Mouse (Mus musculus): ENCODE data around the gene Ankrd66. TPM values are rescaled to one million over a fixed set of nuclear protein-coding genes. Genes with fewer than 3 reads are reported as not detected.
"Not testable (repeated sequence)": the region's sequence is repeated elsewhere in the genome, so short reads cannot be mapped to it uniquely, and the experiment has no call there.

The Ankrd66 gene
- polyA plus RNA-seq, 1 experiment from 2014 or later = 0.20 TPM

- Histone ChIP-seq H3K9me3 (no peaks in the 10 kb centered on the region), H3K27ac (no peak overlapping the region), H3K36me3 (no peaks in the 10 kb centered on the region), H3K27me3 (ENCODE audit: insufficient read depth, poor library complexity, severe bottlenecking) (no peaks in the 10 kb centered on the region), H3K4me1 (peaks cover 6% of the 10 kb centered on the region), H3K4me3 (no peak overlapping the region)
- 80% methylated on average over 7 of the region's 7 CpGs for WGBS
- no peak for DNase-seq (ENCODE audit: low spot score)
Observed at GRCm38 (mm10) chr17:43563192-43563987, 20.0 kb upstream of the Ankrd66 start.

- no peaks in the 10 kb centered on the region for H3K36me3 ChIP-seq
- H3K9me3 ChIP-seq = no peaks in the 10 kb centered on the region
- no peak for DNase-seq (ENCODE audit: low spot score)
- no peak overlapping the region for H3K27ac ChIP-seq
- 79% methylated on average over 3 of the region's 3 CpGs for WGBS
- peaks cover 15% of the 10 kb centered on the region; the same call in 1 of the 2 replicates for H3K4me1 ChIP-seq
- H3K27me3 ChIP-seq (ENCODE audit: insufficient read depth, poor library complexity, severe bottlenecking) = no peaks in the 10 kb centered on the region
- no peak overlapping the region for H3K4me3 ChIP-seq
Observed at GRCm38 (mm10) chr17:43558678-43559077, 15.2 kb upstream of the Ankrd66 start.

GRCm38 (mm10) chr17:43557541-43558090 lies 14.2 kb upstream of the Ankrd66 start:
- no peak for DNase-seq (ENCODE audit: low spot score)
- Histone ChIP-seq H3K36me3 (no peaks in the 10 kb centered on the region), H3K27ac (no peak overlapping the region), H3K9me3 (no peaks in the 10 kb centered on the region), H3K27me3 (ENCODE audit: insufficient read depth, poor library complexity, severe bottlenecking) (no peaks in the 10 kb centered on the region), H3K4me1 (peaks cover 15% of the 10 kb centered on the region; the same call in 1 of the 2 replicates), H3K4me3 (no peak overlapping the region)
- WGBS = 59% methylated on average over 6 of the region's 6 CpGs

GRCm38 (mm10) chr17:43557104-43557503 lies 13.7 kb upstream of the Ankrd66 start:
- H3K36me3 ChIP-seq = no peaks in the 10 kb centered on the region
- DNase-seq (ENCODE audit: low spot score) = no peak
- WGBS = 80% methylated on average over 4 of the region's 4 CpGs
- no peak overlapping the region for H3K4me3 ChIP-seq
- H3K4me1 ChIP-seq = peaks cover 15% of the 10 kb centered on the region; the same call in 1 of the 2 replicates
- no peaks in the 10 kb centered on the region for H3K27me3 ChIP-seq (ENCODE audit: insufficient read depth, poor library complexity, severe bottlenecking)
- H3K9me3 ChIP-seq = no peaks in the 10 kb centered on the region
- no peak overlapping the region for H3K27ac ChIP-seq

- peak; percentile 83 for DNase-seq (ENCODE audit: low spot score)
- no peaks in the 10 kb centered on the region for H3K36me3 ChIP-seq
- H3K9me3 ChIP-seq = no peaks in the 10 kb centered on the region
- H3K27me3 ChIP-seq (ENCODE audit: insufficient read depth, poor library complexity, severe bottlenecking) = no peaks in the 10 kb centered on the region
- H3K4me1 ChIP-seq = peaks cover 27% of the 10 kb centered on the region; the same call in 1 of the 2 replicates
- no peak overlapping the region for H3K4me3 ChIP-seq
- peak overlapping the region; percentile 19; the same call in 1 of the 2 replicates for H3K27ac ChIP-seq
- WGBS = 38% methylated on average over 12 of the region's 12 CpGs
Observed at GRCm38 (mm10) chr17:43554516-43555403, 11.3 kb upstream of the Ankrd66 start.

GRCm38 (mm10) chr17:43551122-43551630 lies 7.7 kb upstream of the Ankrd66 start:
- no peak for DNase-seq (ENCODE audit: low spot score)
- Histone ChIP-seq H3K4me1 (peaks cover 24% of the 10 kb centered on the region; the same call in 1 of the 2 replicates), H3K4me3 (no peak overlapping the region), H3K27ac (no peak overlapping the region; the same call in 1 of the 2 replicates), H3K9me3 (no peaks in the 10 kb centered on the region), H3K36me3 (no peaks in the 10 kb centered on the region), H3K27me3 (ENCODE audit: insufficient read depth, poor library complexity, severe bottlenecking) (no peaks in the 10 kb centered on the region)
- WGBS = 47% methylated on average over 3 of the region's 3 CpGs

- H3K9me3 ChIP-seq = no peaks in the 10 kb centered on the region
- no peaks in the 10 kb centered on the region for H3K27me3 ChIP-seq (ENCODE audit: insufficient read depth, poor library complexity, severe bottlenecking)
- H3K4me3 ChIP-seq = no peak overlapping the region
- no peak overlapping the region for H3K27ac ChIP-seq
- no peaks in the 10 kb centered on the region for H3K36me3 ChIP-seq
- WGBS = 66% methylated on average over 4 of the region's 4 CpGs
- DNase-seq (ENCODE audit: low spot score) = no peak
- H3K4me1 ChIP-seq = peaks cover 12% of the 10 kb centered on the region
Observed at GRCm38 (mm10) chr17:43544040-43544439, 601 bp upstream of the Ankrd66 start.

GRCm38 (mm10) chr17:43538767-43539166 lies 4.7 kb downstream of the Ankrd66 start:
- Histone ChIP-seq H3K27me3 (ENCODE audit: insufficient read depth, poor library complexity, severe bottlenecking) (no peaks in the 10 kb centered on the region), H3K9me3 (no peaks in the 10 kb centered on the region), H3K36me3 (no peaks in the 10 kb centered on the region), H3K4me1 (peaks cover 11% of the 10 kb centered on the region), H3K27ac (no peak overlapping the region), H3K4me3 (no peak overlapping the region)
- no peak for DNase-seq (ENCODE audit: low spot score)
- WGBS = 80% methylated on average over 3 of the region's 3 CpGs

GRCm38 (mm10) chr17:43536841-43537240 lies 6.6 kb downstream of the Ankrd66 start:
- WGBS = 82% methylated on average over 6 of the region's 6 CpGs
- not testable (repeated sequence) for DNase-seq (ENCODE audit: low spot score)

GRCm38 (mm10) chr17:43534362-43535222 lies 8.8 kb downstream of the Ankrd66 start:
- Histone ChIP-seq H3K4me1 (peaks cover 9% of the 10 kb centered on the region), H3K36me3 (no peaks in the 10 kb centered on the region), H3K27me3 (ENCODE audit: insufficient read depth, poor library complexity, severe bottlenecking) (no peaks in the 10 kb centered on the region), H3K4me3 (peak overlapping the region; percentile 49), H3K27ac (0 out of 2 replicates have a peak overlapping the region, but pooled peaks have one; percentile 60), H3K9me3 (no peaks in the 10 kb centered on the region)
- 17% methylated on average over 23 of the region's 23 CpGs for WGBS
- DNase-seq (ENCODE audit: low spot score) = peak; percentile 80

More at GRCm38 (mm10) chr17:43536841-43537240, 6.6 kb downstream of the Ankrd66 start:
- H3K4me3 ChIP-seq; H3K36me3 ChIP-seq; H3K27ac ChIP-seq; H3K27me3 ChIP-seq (ENCODE audit: insufficient read depth, poor library complexity, severe bottlenecking); H3K9me3 ChIP-seq; H3K4me1 ChIP-seq: not testable (repeated sequence)

GRCm38 (mm10) chr17:43531192-43531591 lies 12.2 kb downstream of the Ankrd66 start:
- no peak overlapping the region for H3K27ac ChIP-seq
- no peak for DNase-seq (ENCODE audit: low spot score)
- WGBS = 89% methylated on average over 4 of the region's 4 CpGs
- H3K4me1 ChIP-seq = peaks cover 9% of the 10 kb centered on the region
- no peaks in the 10 kb centered on the region for H3K9me3 ChIP-seq
- H3K4me3 ChIP-seq = no peak overlapping the region
- no peaks in the 10 kb centered on the region for H3K27me3 ChIP-seq (ENCODE audit: insufficient read depth, poor library complexity, severe bottlenecking)
- no peaks in the 10 kb centered on the region for H3K36me3 ChIP-seq

- 80% methylated on average over 2 of the region's 2 CpGs for WGBS
- Histone ChIP-seq H3K36me3 (no peaks in the 10 kb centered on the region), H3K4me1 (peaks cover 9% of the 10 kb centered on the region), H3K4me3 (no peak overlapping the region), H3K27me3 (ENCODE audit: insufficient read depth, poor library complexity, severe bottlenecking) (no peaks in the 10 kb centered on the region), H3K9me3 (no peaks in the 10 kb centered on the region), H3K27ac (no peak overlapping the region)
- no peak for DNase-seq (ENCODE audit: low spot score)
Observed at GRCm38 (mm10) chr17:43530507-43530906, 12.9 kb downstream of the Ankrd66 start.

Data from heart, embryonic 10.5 days (tissue).